Mouse (Mus musculus): ENCODE measurements around the gene Ran.

Ran gene

DNA sequence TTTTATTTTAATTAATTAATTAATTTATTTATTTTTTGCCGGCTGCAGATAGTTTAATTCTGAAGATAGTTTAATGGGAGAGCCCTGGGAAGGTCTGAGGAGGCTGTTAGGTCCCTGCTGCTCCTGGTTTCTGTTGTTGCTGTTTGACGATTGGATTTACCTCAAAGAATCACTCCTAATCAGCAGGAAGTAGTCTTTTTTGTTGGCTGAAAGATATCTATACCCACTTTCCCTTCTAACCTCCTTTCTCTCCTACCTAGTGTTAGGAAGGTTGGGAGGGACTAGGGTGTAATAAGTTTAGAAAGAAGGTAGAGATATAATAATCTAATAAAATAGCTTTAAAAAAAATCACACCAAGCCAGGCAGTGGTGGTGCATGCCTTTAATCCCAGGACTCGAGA lies 4.8 kb upstream of the Ran start:
- DNase-seq (ENCODE audit: low read depth, low spot score), result no peak

DNA sequence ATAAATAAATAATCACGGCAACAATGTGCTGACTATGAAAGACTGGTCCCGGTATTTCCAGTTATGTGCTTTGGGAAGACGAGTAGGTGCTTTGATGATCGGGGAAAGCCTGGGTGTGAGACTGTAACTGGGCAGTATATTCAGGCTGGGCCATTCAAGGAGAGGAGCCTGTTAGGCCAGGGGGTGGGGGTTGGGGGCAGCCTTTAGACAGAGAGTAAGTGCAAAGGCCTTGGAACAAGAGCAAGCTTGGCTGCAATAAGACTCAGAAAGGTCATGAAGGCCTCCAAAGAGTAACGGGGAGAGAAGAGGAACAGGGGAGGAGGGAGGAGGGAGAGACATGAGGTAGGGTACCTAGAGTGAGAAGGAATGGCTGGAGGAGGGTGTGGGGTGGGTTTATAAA lies 4.3 kb upstream of the Ran start:
- no peak for DNase-seq (ENCODE audit: low read depth, low spot score)

DNA sequence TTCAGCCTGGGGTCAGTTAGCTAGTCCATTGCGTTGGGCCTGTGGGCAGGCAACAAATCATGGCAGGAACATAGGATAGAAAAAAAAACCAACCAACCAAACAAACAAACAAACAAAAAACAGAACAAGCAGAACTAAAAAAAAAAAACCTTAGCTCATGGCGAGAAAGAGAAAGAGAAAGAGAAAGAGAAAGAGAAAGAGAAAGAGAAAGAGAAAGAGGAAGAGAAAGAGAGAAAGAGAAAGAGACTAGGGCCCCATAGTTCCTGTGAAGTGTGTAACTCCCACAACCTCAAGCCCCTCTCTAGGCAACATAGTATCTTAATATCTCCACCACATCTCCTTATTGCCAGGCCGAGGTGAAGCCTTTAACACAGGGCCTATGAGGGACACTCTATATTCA lies 3.5 kb upstream of the Ran start:
- DNase-seq (ENCODE audit: low read depth, low spot score), result no peak

DNA sequence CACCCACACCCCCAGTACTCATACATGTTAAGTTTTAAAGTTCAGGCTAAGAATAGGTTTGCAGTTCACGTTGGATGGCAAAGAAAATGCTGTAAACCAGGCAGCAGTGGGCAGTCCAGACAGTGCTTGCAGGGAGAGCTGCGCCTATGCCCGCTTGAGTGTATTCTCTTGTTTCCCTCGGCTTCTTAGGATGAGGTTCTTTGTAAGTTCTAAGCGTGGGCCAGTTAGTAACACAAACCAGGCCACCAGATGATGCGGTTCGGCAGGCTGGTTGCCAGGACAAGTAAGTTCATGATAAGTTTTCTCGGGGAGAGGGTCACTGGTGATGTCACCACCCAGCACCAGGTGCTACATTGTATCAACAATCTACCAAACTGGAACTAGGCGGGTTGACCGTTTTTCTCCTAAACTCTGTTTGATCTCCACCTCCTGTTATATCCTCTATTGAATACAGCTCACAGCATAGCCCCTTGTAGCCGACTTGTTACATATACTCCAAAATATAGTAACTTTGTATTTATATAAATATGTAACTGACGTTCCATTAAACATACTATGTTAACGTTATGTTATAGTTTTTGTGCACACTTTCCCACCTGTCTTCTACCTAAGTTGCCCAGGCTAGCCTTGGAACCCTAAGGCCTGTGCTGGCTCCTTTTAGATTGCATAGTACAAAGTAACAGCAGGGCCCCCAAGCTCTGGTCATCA lies 933 bp upstream of the Ran start:
- DNase-seq (ENCODE audit: low read depth, low spot score), result peak; percentile 32

DNA sequence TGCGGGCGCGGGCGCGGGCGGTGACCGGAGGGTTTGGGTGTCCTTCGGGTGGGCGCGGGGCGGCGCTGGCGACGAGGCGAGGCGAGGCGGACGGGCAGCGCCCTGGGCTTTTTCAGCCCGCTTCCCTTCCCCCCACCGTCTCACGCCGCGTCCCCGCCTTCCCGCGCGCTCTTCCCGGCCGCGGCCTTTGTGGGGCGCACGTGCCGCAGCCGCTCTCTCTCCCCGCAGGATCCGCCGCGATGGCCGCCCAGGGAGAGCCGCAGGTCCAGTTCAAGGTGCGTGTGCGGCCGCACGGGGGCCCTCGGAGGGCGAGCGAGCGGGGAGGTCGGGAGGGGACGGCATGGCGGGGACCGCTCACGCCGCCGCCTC lies 415 bp downstream of the Ran start:
- no peak for DNase-seq (ENCODE audit: low read depth, low spot score)

DNA sequence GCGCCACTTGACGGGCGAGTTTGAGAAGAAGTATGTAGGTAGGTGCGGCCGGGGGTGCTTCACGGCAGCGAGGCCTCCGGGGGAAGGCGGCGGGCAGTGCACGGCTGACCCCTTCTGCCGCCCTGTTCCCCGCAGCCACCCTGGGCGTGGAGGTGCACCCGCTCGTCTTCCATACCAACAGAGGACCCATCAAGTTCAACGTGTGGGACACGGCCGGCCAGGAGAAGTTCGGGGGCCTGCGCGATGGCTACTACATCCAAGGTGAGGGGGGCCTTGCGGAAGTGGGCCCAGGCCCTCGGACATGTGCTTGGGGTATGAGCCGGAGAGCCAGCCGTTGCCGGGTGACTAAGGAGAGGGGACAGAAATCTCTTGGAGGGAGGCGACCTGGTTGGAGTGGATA lies 862 bp downstream of the Ran start:
- DNase-seq (ENCODE audit: low read depth, low spot score), result peak; percentile 31

DNA sequence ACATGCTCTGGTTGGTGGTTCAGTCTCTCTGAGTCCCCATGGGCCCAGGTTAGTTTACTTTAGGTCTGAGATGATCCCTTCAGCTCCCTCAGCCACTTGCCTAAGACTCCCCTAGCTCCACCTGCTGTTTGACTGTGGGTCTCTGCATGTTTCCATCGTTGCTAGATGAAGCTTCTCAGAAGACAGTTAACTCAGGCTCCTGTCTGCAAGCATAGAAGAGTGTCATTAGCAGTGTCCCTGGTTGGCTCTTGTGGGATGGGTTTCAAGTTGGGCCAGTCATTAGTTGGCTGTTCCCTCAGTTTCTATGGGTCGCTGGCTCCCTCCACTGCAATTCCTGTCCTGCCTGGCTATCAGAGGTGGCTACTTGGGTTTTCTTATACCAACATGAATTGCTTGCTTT lies 5.2 kb downstream of the Ran start:
- DNase-seq (ENCODE audit: low read depth, low spot score), result peak; percentile 46

DNA sequence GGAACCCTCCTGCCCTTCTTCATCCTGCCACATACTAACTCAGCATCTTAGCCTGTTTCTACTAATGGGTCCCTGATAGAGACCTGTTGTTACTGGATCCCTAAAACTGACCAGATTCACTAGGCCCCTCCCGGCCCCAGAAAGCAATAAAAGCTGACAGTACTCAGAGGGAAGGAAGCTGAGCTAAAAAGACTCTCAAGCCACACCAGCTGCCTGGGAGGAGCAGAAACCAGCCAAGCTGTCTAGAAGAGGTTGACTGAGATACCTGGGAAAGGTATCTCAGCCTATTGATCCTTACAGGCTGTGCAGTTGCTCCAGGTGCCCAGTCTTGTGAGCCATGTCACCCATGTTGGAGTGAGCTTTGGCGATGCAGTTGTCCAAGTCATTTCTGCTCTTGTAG lies 5.9 kb downstream of the Ran start:
- DNase-seq (ENCODE audit: low read depth, low spot score), result no peak

DNA sequence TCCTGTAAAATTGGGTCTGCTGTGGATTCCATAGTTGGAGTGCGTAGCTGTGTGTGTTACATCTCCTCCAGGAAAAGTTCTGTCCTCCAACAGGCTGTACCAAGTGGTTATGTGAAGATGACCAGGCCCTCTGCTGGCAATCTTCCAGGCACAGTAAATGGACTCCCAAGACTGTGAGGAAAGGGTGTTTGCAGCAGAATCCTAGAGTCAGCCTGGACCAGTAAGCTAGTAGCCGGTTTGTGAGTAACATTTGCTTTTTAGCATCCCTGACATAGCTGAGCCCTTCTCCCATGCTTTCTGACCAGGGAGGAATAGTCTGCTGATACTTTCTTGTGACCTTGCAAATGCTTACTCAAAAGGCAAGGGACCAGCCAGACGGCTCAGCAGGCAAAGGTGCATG lies 6.3 kb downstream of the Ran start:
- peak; percentile 42 for DNase-seq (ENCODE audit: low read depth, low spot score)

DNA sequence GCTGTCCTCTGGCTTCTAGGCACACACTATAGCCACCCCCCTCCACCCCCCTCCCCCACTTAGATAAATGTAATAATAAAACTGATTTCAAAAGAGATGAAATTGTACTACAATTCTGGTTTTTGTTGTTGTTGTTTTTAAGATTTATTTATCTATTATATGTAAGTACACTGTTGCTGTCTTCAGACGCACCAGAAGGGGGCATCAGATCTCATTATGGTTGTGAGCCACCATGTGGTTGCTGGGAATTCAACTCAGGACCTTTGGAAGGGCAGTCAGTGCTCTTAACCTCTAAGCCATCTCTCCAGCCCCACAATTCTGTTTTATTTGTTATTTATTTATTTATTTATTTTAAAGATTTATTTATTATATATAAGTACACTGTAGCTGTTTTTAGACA lies 6.8 kb downstream of the Ran start:
- peak; percentile 45 for DNase-seq (ENCODE audit: low read depth, low spot score)

DNA sequence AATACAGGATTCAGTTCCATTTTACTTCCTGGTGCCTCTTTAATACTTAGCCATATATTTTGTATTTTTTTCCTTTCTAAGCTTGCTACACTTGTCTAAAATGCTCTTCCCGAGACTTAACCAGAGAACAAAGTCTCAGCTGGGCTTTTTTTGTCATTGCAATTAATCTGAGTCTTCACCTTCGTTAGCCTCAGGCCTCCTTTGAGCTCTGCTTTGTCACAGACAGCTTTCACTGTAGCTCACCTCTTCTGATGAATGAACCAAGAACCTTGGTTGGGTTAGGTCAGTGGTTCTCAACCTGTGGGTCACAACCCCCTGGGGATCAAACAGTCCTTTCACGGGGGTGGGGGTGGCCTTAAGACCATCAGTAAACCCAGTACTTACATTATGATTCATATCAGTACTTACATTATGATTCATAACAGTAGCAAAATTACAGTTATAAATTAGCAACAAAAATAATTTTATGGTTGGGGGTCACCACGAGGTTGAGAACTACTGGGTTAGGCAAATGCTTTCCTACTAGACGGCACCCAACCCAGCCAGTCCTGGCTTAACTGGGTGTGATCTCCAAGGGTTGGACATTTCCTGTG lies 9.4 kb downstream of the Ran start:
- DNase-seq (ENCODE audit: low read depth, low spot score), result no peak

DNA sequence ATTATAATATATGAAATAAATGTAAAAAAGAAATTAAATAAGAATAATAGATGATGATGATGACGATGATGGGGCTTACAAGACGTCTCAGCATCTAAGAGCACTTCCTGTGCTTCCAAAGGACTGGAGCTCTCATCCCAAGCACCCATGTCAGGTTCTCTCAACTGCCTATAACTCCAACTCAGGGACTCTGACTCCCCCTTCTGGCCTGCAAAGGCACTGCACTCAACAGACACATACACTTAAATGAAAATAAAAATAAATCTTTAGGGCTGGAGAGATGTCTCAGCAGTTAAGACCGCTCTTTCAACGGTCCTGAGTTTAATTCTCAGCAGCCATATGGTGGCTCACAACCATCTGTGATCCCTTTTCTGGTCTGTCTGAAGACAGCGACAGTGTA lies 16.8 kb downstream of the Ran start:
- no peak for DNase-seq (ENCODE audit: low read depth, low spot score)

DNA sequence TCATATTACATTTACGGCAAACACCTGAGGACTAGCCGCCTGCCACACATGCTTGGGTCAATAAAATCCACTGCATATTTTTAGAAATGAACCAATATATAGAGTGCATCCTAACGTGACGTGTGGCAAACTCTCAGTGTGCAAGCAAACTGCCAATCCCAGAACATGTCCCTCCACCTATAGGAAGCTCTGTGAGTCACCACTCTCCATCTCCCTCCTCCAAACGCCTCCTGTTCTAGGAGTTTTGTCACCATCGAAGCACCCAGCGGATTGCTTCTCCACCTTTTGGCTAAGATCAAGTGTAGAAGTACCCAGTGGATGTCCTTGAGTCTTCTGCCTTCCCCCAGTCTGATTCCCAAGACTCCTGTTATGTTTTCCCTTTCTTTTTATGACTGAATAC lies 17.9 kb downstream of the Ran start:
- no peak for DNase-seq (ENCODE audit: low read depth, low spot score)

DNA sequence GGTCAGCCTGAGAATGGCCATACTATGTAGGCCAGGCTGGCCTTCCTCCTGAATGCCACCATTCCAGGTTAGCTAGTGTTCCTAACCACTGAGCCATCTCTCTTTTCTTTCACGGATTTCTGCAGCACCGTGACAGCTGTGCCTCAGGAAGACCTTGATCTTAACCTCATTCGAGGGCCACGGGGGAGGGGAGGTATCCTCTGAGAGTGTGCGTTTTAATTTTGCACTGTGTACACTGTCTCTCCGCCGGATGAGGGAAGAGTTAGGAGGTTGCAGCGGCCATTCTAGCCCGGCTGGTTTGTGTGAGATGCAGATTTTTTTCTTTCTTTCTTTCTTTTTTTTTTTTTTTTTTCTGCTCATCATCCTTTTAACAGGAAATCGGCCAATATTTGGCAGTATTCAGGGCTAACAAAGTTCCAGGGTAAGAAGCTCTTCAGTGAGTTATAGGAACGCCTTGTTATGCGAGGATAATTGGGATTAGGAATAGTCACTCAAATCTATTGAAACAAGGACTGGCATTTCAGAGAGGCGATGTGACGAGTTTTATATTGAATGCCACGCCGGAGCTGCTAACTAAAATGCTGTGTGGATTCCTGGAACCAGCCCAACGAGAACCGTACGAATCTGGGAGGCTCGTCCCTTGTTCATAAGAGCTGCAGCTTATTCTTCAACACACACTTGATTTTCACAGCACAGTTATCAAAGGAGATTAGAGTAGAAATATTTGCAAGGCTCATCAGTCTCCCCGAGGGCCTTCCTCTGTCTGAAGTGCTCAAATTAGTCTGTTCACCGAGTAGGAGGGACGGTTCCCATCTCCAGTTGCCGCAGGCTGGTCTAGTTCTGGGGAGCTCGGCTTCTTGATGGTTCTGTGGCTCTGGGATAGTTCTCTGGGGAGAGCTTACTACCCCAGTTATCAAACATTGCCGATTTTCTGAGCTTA lies 26.0 kb downstream of the Ran start:
- no peak for DNase-seq (ENCODE audit: low read depth, low spot score)

DNA sequence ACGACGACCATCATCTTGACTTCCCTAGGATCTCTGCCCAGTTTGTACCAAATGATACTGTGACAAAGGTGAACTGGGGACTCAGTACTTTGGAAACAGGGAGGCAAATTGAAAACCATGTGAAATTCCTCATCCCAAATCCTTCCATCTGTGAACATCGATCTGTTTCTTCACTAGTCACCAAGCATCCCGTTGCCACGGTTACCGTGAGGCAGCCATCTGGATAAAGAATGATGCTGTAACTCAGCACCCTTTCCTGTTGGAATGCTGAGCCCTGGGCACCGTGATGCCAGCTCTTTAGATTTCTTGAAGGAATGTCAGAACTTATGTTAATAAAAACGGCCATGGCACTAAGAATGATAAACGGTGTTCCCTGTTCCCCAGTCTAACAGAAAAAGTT lies 29.5 kb downstream of the Ran start:
- DNase-seq (ENCODE audit: low read depth, low spot score), result no peak

DNA sequence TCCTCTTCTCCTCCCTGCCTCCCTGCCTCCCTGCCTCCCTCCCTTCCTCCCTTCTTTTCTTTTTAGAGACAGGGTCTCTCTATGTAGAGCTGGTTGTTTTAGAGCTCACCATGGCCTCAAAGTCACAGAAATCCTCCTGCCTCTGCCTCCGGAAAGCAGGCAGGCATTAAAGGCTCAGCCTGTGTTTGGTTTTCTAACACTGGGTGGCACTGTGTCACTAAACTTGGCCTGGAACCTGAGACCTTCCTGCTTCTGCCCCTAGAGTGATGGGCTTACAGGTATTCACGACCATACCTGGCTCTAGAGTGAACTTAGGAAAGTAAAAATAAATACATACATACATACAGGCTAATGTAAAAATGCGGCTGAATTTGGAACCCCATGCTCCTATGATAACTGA lies 32.0 kb downstream of the Ran start:
- DNase-seq (ENCODE audit: low read depth, low spot score), result no peak

DNA sequence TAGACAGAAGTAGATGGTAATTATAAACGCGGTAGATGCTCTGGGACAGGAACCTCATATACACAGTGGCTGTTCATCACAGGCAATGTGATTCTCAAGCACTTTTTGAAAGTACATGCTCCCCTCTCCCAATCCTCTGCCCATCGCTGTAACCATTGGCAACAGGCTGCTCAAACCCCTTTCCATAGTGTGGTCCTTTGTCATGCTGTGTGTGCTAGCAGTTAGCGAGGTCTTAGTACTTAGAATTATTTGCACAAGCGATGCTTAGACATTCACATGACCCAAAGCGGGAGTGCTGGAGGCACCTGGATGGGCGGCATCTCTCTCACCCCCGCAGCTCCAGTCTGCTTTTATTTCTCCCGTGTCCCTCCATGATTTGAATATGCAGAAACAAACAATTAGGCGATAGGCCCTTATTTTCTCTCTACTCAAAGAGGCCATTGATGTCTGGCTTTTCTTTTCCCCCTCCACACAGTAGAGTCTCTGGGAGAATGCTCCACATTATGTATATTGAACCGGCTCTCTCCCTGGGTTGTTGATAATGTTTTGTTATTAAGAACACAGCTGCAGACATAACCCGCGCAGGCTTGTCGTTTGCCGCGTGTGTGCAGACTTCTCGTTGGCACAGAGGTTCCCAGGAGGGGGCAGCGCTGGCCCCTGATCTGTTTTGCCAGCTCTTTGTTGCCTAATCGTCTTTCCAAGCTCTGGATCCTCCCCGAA lies 32.9 kb downstream of the Ran start:
- DNase-seq (ENCODE audit: low read depth, low spot score), result no peak

DNA sequence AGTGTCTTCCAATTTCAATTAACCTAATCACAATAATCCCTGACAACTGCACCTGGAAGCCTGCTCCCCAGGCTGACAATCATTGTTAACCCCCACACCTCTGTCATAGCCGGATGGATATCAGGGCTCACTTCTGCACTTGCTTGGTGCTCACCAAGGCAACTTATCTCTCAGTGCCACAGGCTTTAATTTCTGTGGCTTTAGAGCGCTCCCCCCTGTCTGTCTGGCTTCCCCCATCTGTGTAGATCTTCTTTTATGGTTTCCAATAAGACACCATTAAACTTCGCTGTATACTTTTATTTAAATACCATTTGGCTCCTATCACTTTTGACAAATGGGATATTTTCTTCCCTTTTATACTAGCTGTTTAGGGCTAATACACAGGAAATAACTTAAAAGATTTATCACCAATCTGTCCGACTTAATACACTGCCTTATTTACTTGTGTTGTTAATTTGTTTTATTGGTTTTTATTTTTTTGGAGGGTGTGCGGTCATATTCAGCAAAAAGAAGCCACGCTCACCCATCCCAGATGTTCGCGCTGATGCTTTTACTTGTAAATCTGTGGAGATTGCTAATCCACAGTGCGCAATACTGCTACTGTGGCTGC lies 34.9 kb downstream of the Ran start:
- DNase-seq (ENCODE audit: low read depth, low spot score), result no peak

DNA sequence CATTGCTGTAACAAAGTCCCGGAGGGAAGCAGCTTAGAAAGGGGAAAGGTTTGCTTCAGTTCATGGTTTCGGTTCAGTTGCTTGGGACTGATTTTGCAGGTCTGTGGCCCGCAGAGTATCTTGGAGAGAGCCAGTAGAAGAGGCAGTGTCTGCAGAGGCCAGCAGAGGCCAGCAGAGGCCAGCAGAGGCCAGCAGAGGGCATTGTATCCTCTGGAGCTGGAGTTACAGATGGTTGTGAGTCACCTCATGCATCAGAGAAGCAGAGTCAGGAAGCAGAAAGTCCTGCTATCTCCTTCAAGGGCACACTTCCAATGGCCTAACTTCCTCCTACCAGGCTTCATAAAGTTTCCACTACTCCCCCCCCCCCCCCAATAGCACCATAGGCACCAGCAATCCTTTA lies 39.2 kb downstream of the Ran start:
- peak; percentile 72 for DNase-seq (ENCODE audit: low read depth, low spot score)

DNA sequence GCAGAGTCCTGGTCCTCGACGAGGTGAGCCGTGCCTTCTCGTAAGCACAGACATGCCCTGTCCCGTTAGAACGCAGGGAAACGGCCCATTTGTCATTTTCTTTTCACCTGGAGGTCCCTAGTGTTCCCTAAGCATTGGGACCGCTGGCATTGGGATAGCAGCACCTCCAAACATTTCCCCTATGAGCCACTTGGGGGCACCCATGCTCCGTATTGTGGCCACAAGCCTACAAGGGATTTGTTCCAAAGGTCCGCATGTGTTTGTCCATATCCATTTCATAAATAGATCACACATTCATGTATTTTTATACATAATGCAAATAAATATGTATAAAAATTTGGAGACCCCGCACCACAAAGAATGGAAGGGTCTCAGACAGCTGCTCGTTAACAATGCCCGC lies 41.7 kb downstream of the Ran start:
- peak; percentile 80 for DNase-seq (ENCODE audit: low read depth, low spot score)

DNA sequence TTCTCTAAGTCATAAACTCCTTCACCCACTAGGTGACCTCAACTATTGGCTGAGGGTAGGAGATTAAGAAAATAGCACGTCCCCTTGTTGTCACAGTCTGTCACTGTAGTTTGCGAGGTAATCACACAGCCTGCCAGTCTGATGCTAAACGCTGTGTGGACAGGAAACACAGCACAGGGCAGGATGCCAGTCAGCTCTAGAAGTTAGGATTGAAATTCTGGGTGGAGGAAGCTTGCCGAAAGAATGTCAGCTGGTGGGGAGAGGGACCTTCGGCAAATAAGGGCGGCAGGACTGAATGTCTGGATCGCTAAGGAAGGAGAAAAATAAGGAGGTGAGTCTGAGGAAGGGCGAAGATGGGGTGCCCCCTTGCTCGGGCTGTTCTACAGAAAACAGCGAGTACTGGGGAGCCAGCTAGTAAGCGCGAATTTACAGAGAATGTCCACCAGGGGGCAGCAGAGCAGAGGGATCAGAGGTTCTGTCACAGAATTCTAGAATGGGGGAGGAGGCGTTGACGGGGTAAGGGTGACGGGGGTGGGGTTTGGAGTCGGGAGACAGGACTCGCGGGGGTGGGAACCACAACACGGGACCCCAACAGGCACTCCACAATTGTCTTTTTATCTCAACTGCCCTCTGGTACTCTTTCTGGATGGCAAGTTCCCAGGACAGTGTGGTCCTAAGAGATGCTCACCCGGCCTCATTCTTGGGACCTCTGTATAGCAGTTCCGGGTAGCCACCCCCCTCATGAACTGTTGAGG lies 43.3 kb downstream of the Ran start:
- DNase-seq (ENCODE audit: low read depth, low spot score), result peak; percentile 84
